In genomic region chr7:119794251-119794638, GRCm38 (mm10) we compare ENCODE assay signal across 8 mouse cellular contexts. TPM values are rescaled to one million over a fixed set of nuclear protein-coding genes. Genes with fewer than 3 reads are reported as not detected.
A peak's percentile ranks its signal among the peaks of the same experiment; 100 is the strongest.
DNase-seq lines count a peak whose midpoint lies in the region; ATAC-seq and TF ChIP-seq lines count a peak whose summit lies in the region.

No protein-coding gene starts in this region.

- H3K4me1 ChIP-seq in heart, postnatal 0 days (ENCODE audit: control insufficient read depth, insufficient read depth), result peaks cover 6% of the 10 kb centered on the region; the same call in 1 of the 2 replicates
- H3K4me1 ChIP-seq in bone marrow macrophage, adult 2 months (ENCODE audit: control insufficient read depth, insufficient read depth, low read length), result no peaks in the 10 kb centered on the region; the same call in 1 of the 2 replicates
- no peaks in the 10 kb centered on the region for H3K4me1 ChIP-seq in hindbrain, embryonic 11.5 days (replicated peaks; ENCODE audit: control insufficient read depth, insufficient read depth, low read length)
- peaks cover 14% of the 10 kb centered on the region for H3K4me1 ChIP-seq in megakaryocyte, embryonic 14.5 days

- H3K9ac ChIP-seq in heart, postnatal 0 days (replicated peaks; ENCODE audit: low read depth, low read length), result peak overlapping the region; percentile 79
- peak overlapping the region; percentile 79 for H3K9ac ChIP-seq in hindbrain, embryonic 11.5 days (ENCODE audit: low read depth, low read length)

- TF ChIP-seq CTCF in heart, postnatal 0 days (IDR thresholded peaks at IDR 0.05; ENCODE audit: low read depth), result no peak
- TF ChIP-seq CTCF in bone marrow macrophage, adult 2 months (IDR thresholded peaks at IDR 0.05; ENCODE audit: low read depth, low read length), result no peak

- peak overlapping the region; percentile 66 for H3K27ac ChIP-seq in heart, postnatal 0 days (ENCODE audit: low read depth)
- H3K27ac ChIP-seq in bone marrow macrophage, adult 2 months (ENCODE audit: insufficient read depth, low read depth, low read length), result peak overlapping the region; percentile 5; the same call in 1 of the 2 replicates
- H3K27ac ChIP-seq in hindbrain, embryonic 11.5 days (ENCODE audit: low read depth, low read length), result peak overlapping the region; percentile 67

- H3K4me2 ChIP-seq in heart, postnatal 0 days (ENCODE audit: low read depth, low read length), result peak overlapping the region; percentile 79
- peak overlapping the region; percentile 80 for H3K4me2 ChIP-seq in hindbrain, embryonic 11.5 days (replicated peaks; ENCODE audit: low read depth, low read length)

- TF ChIP-seq POLR2A in bone marrow macrophage, adult 2 months (IDR thresholded peaks at IDR 0.05; ENCODE audit: borderline replicate concordance, low read depth, low read length), result no peak

- peak; percentile 46 for DNase-seq in heart, postnatal 0 days (ENCODE audit: low spot score)
- no peak for DNase-seq in heart, adult 9 months (ENCODE audit: low spot score in 2 of 2)
- no peak for DNase-seq in hindbrain, embryonic 11.5 days (ENCODE audit: low spot score)
- no peak for DNase-seq in cerebellum, postnatal 10 days
- no peak for DNase-seq in testis, postnatal 14 days (ENCODE audit: low spot score)
- no peak for DNase-seq in thymus, postnatal 10 days (ENCODE audit: low spot score in 2 of 2)

- peak overlapping the region; percentile 84 for H3K4me3 ChIP-seq in heart, postnatal 0 days (ENCODE audit: low read depth, low read length)
- H3K4me3 ChIP-seq in bone marrow macrophage, adult 2 months (ENCODE audit: insufficient read depth, low read length), result peak overlapping the region; percentile 75
- peak overlapping the region; percentile 74 for H3K4me3 ChIP-seq in hindbrain, embryonic 11.5 days (ENCODE audit: low read depth, low read length)
- H3K4me3 ChIP-seq in megakaryocyte, embryonic 14.5 days (replicated peaks), result peak overlapping the region; percentile 96

- H3K9me3 ChIP-seq in heart, postnatal 0 days (replicated peaks; ENCODE audit: control insufficient read depth, low read length), result no peaks in the 10 kb centered on the region
- no peaks in the 10 kb centered on the region for H3K9me3 ChIP-seq in hindbrain, embryonic 11.5 days (ENCODE audit: control insufficient read depth, low read length)
- H3K9me3 ChIP-seq in megakaryocyte, embryonic 14.5 days, result no peaks in the 10 kb centered on the region

- H3K36me3 ChIP-seq in heart, postnatal 0 days (replicated peaks; ENCODE audit: control insufficient read depth, insufficient read depth, low read length), result peaks cover 11% of the 10 kb centered on the region
- H3K36me3 ChIP-seq in hindbrain, embryonic 11.5 days (ENCODE audit: control insufficient read depth, insufficient read depth, low read length), result no peaks in the 10 kb centered on the region
- H3K36me3 ChIP-seq in megakaryocyte, embryonic 14.5 days (replicated peaks; ENCODE audit: low read length), result peaks cover 13% of the 10 kb centered on the region

- no peak for TF ChIP-seq EP300 in heart, postnatal 0 days (IDR thresholded peaks at IDR 0.05; ENCODE audit: low read depth)

- 0% methylated on average over 21 of the region's 21 CpGs for WGBS in heart, postnatal 0 days
- WGBS in hindbrain, embryonic 11.5 days, result under 1% methylated on average over 21 of the region's 21 CpGs

- H3K27me3 ChIP-seq in heart, postnatal 0 days (ENCODE audit: control insufficient read depth, insufficient read depth, low read length), result no peaks in the 10 kb centered on the region
- H3K27me3 ChIP-seq in hindbrain, embryonic 11.5 days (ENCODE audit: control insufficient read depth, insufficient read depth, low read length), result no peaks in the 10 kb centered on the region
- H3K27me3 ChIP-seq in megakaryocyte, embryonic 14.5 days (replicated peaks), result no peaks in the 10 kb centered on the region

- ATAC-seq in heart, postnatal 0 days (ENCODE audit: insufficient read depth, low read depth), result peak; percentile 50
- ATAC-seq in hindbrain, embryonic 11.5 days (ENCODE audit: low FRiP score), result peak; percentile 84; the same call in 1 of the 2 replicates

RNA-seq across cellular contexts. Expression of gene Eri2, which starts 0.4 kb away (rescaled TPM):
- 4.1 and 12.1 TPM in 2 replicates for total RNA-seq in heart, postnatal 0 days (2014; rRNA removed; ENCODE audit: low replicate concordance)
- 5.6 TPM in 2 replicates for polyA plus RNA-seq in heart, postnatal 0 days (2015; fragmentation: Nextera tagmentation; extraction: Ambion mirVana)
- polyA plus RNA-seq in bone marrow macrophage, adult 2 months (2012; ENCODE audit: insufficient read depth, insufficient read length, missing spikeins), result 8.9 and 9.6 TPM in 2 replicates
- polyA plus RNA-seq in hindbrain, embryonic 11.5 days (2014; fragmentation: Nextera tagmentation; extraction: Ambion mirVana), result 33.5 and 37.3 TPM in 2 replicates
- polyA plus RNA-seq in megakaryocyte, embryonic 14.5 days (2012; ENCODE audit: insufficient read depth, low replicate concordance), result 0.10 and 1.1 TPM in 2 replicates

RNA-seq across cellular contexts. Expression of gene Rexo5, which starts 0.4 kb away (rescaled TPM):
- 3.5 and 7.4 TPM in 2 replicates for total RNA-seq in heart, postnatal 0 days (2014; rRNA removed; ENCODE audit: low replicate concordance)
- 4.1 and 4.5 TPM in 2 replicates for polyA plus RNA-seq in heart, postnatal 0 days (2015; fragmentation: Nextera tagmentation; extraction: Ambion mirVana)
- polyA plus RNA-seq in bone marrow macrophage, adult 2 months (2012; ENCODE audit: insufficient read depth, insufficient read length, missing spikeins), result 17.0 and 27.5 TPM in 2 replicates
- polyA plus RNA-seq in hindbrain, embryonic 11.5 days (2014; fragmentation: Nextera tagmentation; extraction: Ambion mirVana), result 24.0 and 27.4 TPM in 2 replicates
- polyA plus RNA-seq in megakaryocyte, embryonic 14.5 days (2012; ENCODE audit: insufficient read depth, low replicate concordance), result 0.89 TPM in 1 of 2 replicates, not detected in the other

RNA-seq across cellular contexts. Expression of gene Acsm3, which starts 33.5 kb away (rescaled TPM):
- 0.08 TPM in 1 of 2 replicates, not detected in the other for total RNA-seq in heart, postnatal 0 days (2014; rRNA removed; ENCODE audit: low replicate concordance)
- polyA plus RNA-seq in heart, postnatal 0 days (2015; fragmentation: Nextera tagmentation; extraction: Ambion mirVana), result not detected in 2 replicates
- polyA plus RNA-seq in bone marrow macrophage, adult 2 months (2012; ENCODE audit: insufficient read depth, insufficient read length, missing spikeins), result not detected in 2 replicates
- polyA plus RNA-seq in hindbrain, embryonic 11.5 days (2014; fragmentation: Nextera tagmentation; extraction: Ambion mirVana), result 0.18 and 0.57 TPM in 2 replicates
- polyA plus RNA-seq in megakaryocyte, embryonic 14.5 days (2012; ENCODE audit: insufficient read depth, low replicate concordance), result not detected in 2 replicates

Comparison
In these comparisons a context has a peak if more than half of its experiments do, and no peak if none do; other contexts are left out.
1. H3K27ac ChIP-seq: peak in every context shown above with its lines; median percentile 67 in hindbrain, embryonic 11.5 days; 66 in heart, postnatal 0 days; 5 in bone marrow macrophage, adult 2 months.